Mouse (Mus musculus) adipose tissue, adult 10 weeks (tissue): ENCODE results near the gene Olfr16. TPM values are rescaled to one million over a fixed set of nuclear protein-coding genes. Genes with fewer than 3 reads are reported as not detected.

Experiments used
- polyA plus RNA-seq: library from polyadenylated mRNA; stranded (reverse); fragments of 350-450 nt; fragmentation: Illumina TruSeq; extraction: RNeasy Lipid Tissue Mini Kit (QIAGEN cat#74804); gene quantifications from one replicate; pipeline ENCODE4 v1.2.3, GENCODE M21; 2014; ENCODE audit warnings: low read depth, low replicate concordance

Gene Olfr16
- not detected for polyA plus RNA-seq

DNA sequence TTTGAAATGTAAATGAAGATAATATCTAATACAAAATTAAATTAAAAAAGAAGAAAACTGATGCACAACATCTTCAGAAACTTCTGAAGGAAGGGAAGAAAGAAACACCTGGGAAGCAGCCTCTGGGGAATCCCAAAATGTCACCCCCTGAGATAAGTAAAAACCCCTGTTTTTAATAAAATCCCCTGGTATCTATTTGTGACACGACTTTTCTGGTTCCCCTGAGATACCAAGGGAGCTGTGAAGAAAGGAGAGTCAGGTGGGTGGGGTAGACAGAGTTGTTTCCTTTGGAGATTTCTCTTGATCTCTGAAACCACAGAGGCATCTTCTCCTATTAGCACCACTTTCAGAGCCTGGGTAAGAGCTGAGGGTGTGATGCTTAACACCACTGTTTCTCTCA lies at the start of gene Olfr16:
Gene Olfr16, plus strand, starts transcription at position 250 of the 400 bp plus-strand sequence.

Other genes with a start within 250 kb of the Olfr16 start
- gene Apcs, start 55.4 kb upstream of the Olfr16 start, polyA plus RNA-seq = not detected
- not detected for gene Olfr1408, start 187.0 kb downstream of the Olfr16 start, polyA plus RNA-seq
- not detected for gene Olfr1406, start 240.2 kb downstream of the Olfr16 start, polyA plus RNA-seq
- gene Olfr218, start 247.4 kb downstream of the Olfr16 start, polyA plus RNA-seq = not detected